Comparison of ENCODE assay signal across 9 mouse cellular contexts in genomic region chr4:7853121-7853782, GRCm38 (mm10).
A peak's percentile ranks its signal among the peaks of the same experiment; 100 is the strongest.
DNase-seq lines count a peak whose midpoint lies in the region; ATAC-seq and TF ChIP-seq lines count a peak whose summit lies in the region.
"Had no signal": no experiment of that assay in that cellular context is flagged by ENCODE, and none has a peak within 500 bp of the region (broad histone marks: within the 10 kb centered on the region; RNA-seq: fewer than 3 reads in every experiment).

No protein-coding gene starts in this region.

- no peaks in the 10 kb centered on the region for H3K4me1 ChIP-seq in lung, postnatal 0 days (ENCODE audit: insufficient read depth, low read depth, low read length)
- H3K4me1 ChIP-seq in hindbrain, embryonic 16.5 days (ENCODE audit: control insufficient read depth, insufficient read depth, low read depth, low read length): no peaks in the 10 kb centered on the region
- H3K4me1 ChIP-seq in liver, postnatal 0 days (ENCODE audit: insufficient read depth): no peaks in the 10 kb centered on the region
- H3K4me1 ChIP-seq: neural tube, embryonic 13.5 days had no signal

- no peak for TF ChIP-seq EP300 in lung, postnatal 0 days (IDR thresholded peaks at IDR 0.05)
- no peak for TF ChIP-seq EP300 in liver, postnatal 0 days (IDR thresholded peaks at IDR 0.05; ENCODE audit: low read depth)

- no peak overlapping the region for H3K9ac ChIP-seq in lung, postnatal 0 days (replicated peaks; ENCODE audit: low read depth)
- no peak overlapping the region for H3K9ac ChIP-seq in hindbrain, embryonic 16.5 days (ENCODE audit: low read depth, low read length)
- no peak overlapping the region for H3K9ac ChIP-seq in liver, postnatal 0 days (replicated peaks)
- H3K9ac ChIP-seq: neural tube, embryonic 13.5 days had no signal

- H3K27ac ChIP-seq in lung, postnatal 0 days (ENCODE audit: low read length): no peak overlapping the region
- no peak overlapping the region for H3K27ac ChIP-seq in hindbrain, embryonic 16.5 days (ENCODE audit: low read depth, low read length)
- no peak overlapping the region for H3K27ac ChIP-seq in liver, postnatal 0 days (ENCODE audit: low read depth)
- H3K27ac ChIP-seq: neural tube, embryonic 13.5 days had no signal

- WGBS in lung, postnatal 0 days: 62% methylated on average over 1 of the region's 1 CpGs
- WGBS in hindbrain, embryonic 16.5 days: 65% methylated on average over 1 of the region's 1 CpGs
- WGBS in liver, postnatal 0 days (ENCODE audit: insufficient replicate concordance): 68% methylated on average over 1 of the region's 1 CpGs

- no peak for ATAC-seq in lung, postnatal 0 days
- ATAC-seq in hindbrain, embryonic 16.5 days: peak; percentile 68; the same call in 1 of the 2 replicates
- no peak for ATAC-seq in liver, postnatal 0 days

- H3K36me3 ChIP-seq in lung, postnatal 0 days (ENCODE audit: insufficient read depth, low read length): no peaks in the 10 kb centered on the region
- no peaks in the 10 kb centered on the region for H3K36me3 ChIP-seq in hindbrain, embryonic 16.5 days (ENCODE audit: control insufficient read depth, insufficient read depth, low read length)
- H3K36me3 ChIP-seq in liver, postnatal 0 days (replicated peaks; ENCODE audit: insufficient read depth, low read length): no peaks in the 10 kb centered on the region
- H3K36me3 ChIP-seq: neural tube, embryonic 13.5 days had no signal

- H3K27me3 ChIP-seq in lung, postnatal 0 days (replicated peaks; ENCODE audit: insufficient read depth, low read length): no peaks in the 10 kb centered on the region
- no peaks in the 10 kb centered on the region for H3K27me3 ChIP-seq in hindbrain, embryonic 16.5 days (replicated peaks; ENCODE audit: control insufficient read depth, insufficient read depth, low read length)
- no peaks in the 10 kb centered on the region for H3K27me3 ChIP-seq in liver, postnatal 0 days (ENCODE audit: insufficient read depth, low read length)
- H3K27me3 ChIP-seq: neural tube, embryonic 13.5 days had no signal

- peak; percentile 77 for TF ChIP-seq CTCF in lung, postnatal 0 days (IDR thresholded peaks at IDR 0.05)
- peak; percentile 73 for TF ChIP-seq CTCF in liver, postnatal 0 days (IDR thresholded peaks at IDR 0.05; ENCODE audit: low read depth)

- no peak overlapping the region for H3K4me2 ChIP-seq in lung, postnatal 0 days (replicated peaks; ENCODE audit: low read depth, low read length)
- H3K4me2 ChIP-seq in hindbrain, embryonic 16.5 days (ENCODE audit: low read length): no peak overlapping the region
- no peak overlapping the region for H3K4me2 ChIP-seq in liver, postnatal 0 days (ENCODE audit: low read depth, low read length)
- H3K4me2 ChIP-seq: neural tube, embryonic 13.5 days had no signal

- peak; percentile 2 to 6 for DNase-seq in adrenal gland, postnatal 36 days
- no peak for DNase-seq in adrenal gland, adult 2 months
- peak; percentile 33 for DNase-seq in lung, postnatal 0 days (ENCODE audit: low spot score)
- DNase-seq in lung, postnatal 25 days (ENCODE audit: low spot score): no peak
- DNase-seq in embryo, embryonic 10 days (ENCODE audit: low spot score): peak; percentile 32
- peak; percentile 36 for DNase-seq in liver, postnatal 0 days
- peak; percentile 47 for DNase-seq in right cerebral cortex, postnatal 4 days

- H3K4me3 ChIP-seq in lung, postnatal 0 days (ENCODE audit: low read depth, low read length): no peak overlapping the region
- no peak overlapping the region for H3K4me3 ChIP-seq in hindbrain, embryonic 16.5 days (ENCODE audit: low read length)
- H3K4me3 ChIP-seq in liver, postnatal 0 days (ENCODE audit: low read depth, low read length): no peak overlapping the region
- H3K4me3 ChIP-seq: neural tube, embryonic 13.5 days had no signal

- no peaks in the 10 kb centered on the region for H3K9me3 ChIP-seq in lung, postnatal 0 days (ENCODE audit: low read length)
- H3K9me3 ChIP-seq in hindbrain, embryonic 16.5 days (ENCODE audit: control insufficient read depth, low read length): no peaks in the 10 kb centered on the region
- H3K9me3 ChIP-seq in liver, postnatal 0 days (ENCODE audit: low read length): no peaks in the 10 kb centered on the region
- H3K9me3 ChIP-seq: neural tube, embryonic 13.5 days had no signal

Comparison
In these comparisons a context has a peak if more than half of its experiments do, and no peak if none do; other contexts are left out.
1. DNase-seq: peak in adrenal gland, postnatal 36 days (2 of 2), lung, postnatal 0 days (single experiment), embryo, embryonic 10 days (single experiment), liver, postnatal 0 days (single experiment) and right cerebral cortex, postnatal 4 days (single experiment); none in adrenal gland, adult 2 months (single experiment) and lung, postnatal 25 days (single experiment).